In genomic region chr3:141299749-141300148, GRCm38 (mm10) we compare ENCODE assay signal across 23 mouse cellular contexts.
DNase-seq lines count a peak whose midpoint lies in the region; ATAC-seq lines count a peak whose summit lies in the region.
"Had no signal": no experiment of that assay in that cellular context is flagged by ENCODE, and none has a peak within 500 bp of the region (broad histone marks: within the 10 kb centered on the region; RNA-seq: fewer than 3 reads in every experiment).

No protein-coding gene starts in this region.

- no peak overlapping the region for H3K9ac ChIP-seq in kidney, embryonic 15.5 days
- H3K9ac ChIP-seq in kidney, embryonic 14.5 days (ENCODE audit: low read depth, low read length) = no peak overlapping the region
- H3K9ac ChIP-seq in intestine, embryonic 15.5 days = no peak overlapping the region
- no peak overlapping the region for H3K9ac ChIP-seq in forebrain, embryonic 11.5 days (ENCODE audit: low read length)
- H3K9ac ChIP-seq: embryonic facial prominence, embryonic 13.5 days; forebrain, postnatal 0 days; heart, embryonic 15.5 days; lung, embryonic 15.5 days; stomach, embryonic 15.5 days had no signal

- H3K36me3 ChIP-seq in kidney, embryonic 15.5 days = no peaks in the 10 kb centered on the region
- no peaks in the 10 kb centered on the region for H3K36me3 ChIP-seq in kidney, embryonic 14.5 days (ENCODE audit: control insufficient read depth, insufficient read depth, low read length)
- no peaks in the 10 kb centered on the region for H3K36me3 ChIP-seq in intestine, embryonic 15.5 days
- H3K36me3 ChIP-seq in forebrain, embryonic 11.5 days (ENCODE audit: control insufficient read depth, insufficient read depth, low read length) = no peaks in the 10 kb centered on the region
- H3K36me3 ChIP-seq: embryonic facial prominence, embryonic 13.5 days; forebrain, embryonic 10.5 days; heart, embryonic 15.5 days; lung, embryonic 15.5 days; stomach, embryonic 15.5 days had no signal

- peak; percentile 75; the same call in 1 of the 2 replicates for ATAC-seq in kidney, embryonic 15.5 days (replicated peaks; ENCODE audit: low FRiP score)
- ATAC-seq in kidney, embryonic 14.5 days (ENCODE audit: low FRiP score, low TSS enrichment) = no peak
- ATAC-seq in intestine, embryonic 15.5 days = peak; percentile 98
- ATAC-seq in forebrain, embryonic 11.5 days (replicated peaks; ENCODE audit: low FRiP score) = no peak
- ATAC-seq: forebrain, postnatal 0 days; hindbrain, postnatal 0 days; midbrain, embryonic 16.5 days had no signal

- 70% methylated on average over 1 of the region's 1 CpGs for WGBS in kidney, embryonic 15.5 days
- WGBS in kidney, embryonic 14.5 days = 80% methylated on average over 1 of the region's 1 CpGs
- 68% methylated on average over 1 of the region's 1 CpGs for WGBS in intestine, embryonic 15.5 days
- 97% methylated on average over 1 of the region's 1 CpGs for WGBS in forebrain, embryonic 11.5 days

- H3K4me2 ChIP-seq in kidney, embryonic 15.5 days = no peak overlapping the region
- no peak overlapping the region for H3K4me2 ChIP-seq in kidney, embryonic 14.5 days (replicated peaks; ENCODE audit: low read depth, low read length)
- H3K4me2 ChIP-seq in intestine, embryonic 15.5 days (replicated peaks) = no peak overlapping the region
- no peak overlapping the region for H3K4me2 ChIP-seq in forebrain, embryonic 11.5 days (ENCODE audit: low read depth, low read length, severe bottlenecking)
- H3K4me2 ChIP-seq: embryonic facial prominence, embryonic 13.5 days; heart, embryonic 15.5 days; liver, embryonic 11.5 days; lung, embryonic 15.5 days; midbrain, embryonic 11.5 days; stomach, embryonic 15.5 days had no signal

- H3K27me3 ChIP-seq in kidney, embryonic 15.5 days = no peaks in the 10 kb centered on the region
- no peaks in the 10 kb centered on the region for H3K27me3 ChIP-seq in kidney, embryonic 14.5 days (ENCODE audit: control insufficient read depth, insufficient read depth, low read length)
- no peaks in the 10 kb centered on the region for H3K27me3 ChIP-seq in intestine, embryonic 15.5 days (replicated peaks)
- H3K27me3 ChIP-seq in forebrain, embryonic 11.5 days (ENCODE audit: control insufficient read depth, insufficient read depth, low read length) = no peaks in the 10 kb centered on the region
- H3K27me3 ChIP-seq: embryonic facial prominence, embryonic 13.5 days; heart, embryonic 15.5 days; lung, embryonic 15.5 days; stomach, embryonic 15.5 days had no signal

- no peaks in the 10 kb centered on the region for H3K9me3 ChIP-seq in kidney, embryonic 15.5 days (replicated peaks)
- no peaks in the 10 kb centered on the region for H3K9me3 ChIP-seq in kidney, embryonic 14.5 days (ENCODE audit: control insufficient read depth, low read length)
- no peaks in the 10 kb centered on the region for H3K9me3 ChIP-seq in intestine, embryonic 15.5 days
- H3K9me3 ChIP-seq in forebrain, embryonic 11.5 days (ENCODE audit: control insufficient read depth, low read length) = no peaks in the 10 kb centered on the region
- H3K9me3 ChIP-seq: embryonic facial prominence, embryonic 13.5 days; forebrain, embryonic 10.5 days; heart, embryonic 15.5 days; lung, embryonic 15.5 days; stomach, embryonic 15.5 days had no signal

- DNase-seq in adrenal gland, postnatal 10 days = peak; percentile 8
- DNase-seq in adrenal gland, postnatal 4 days (ENCODE audit: low spot score in 2 of 2) = no peak
- DNase-seq in kidney, postnatal 14 days = peak; percentile 12
- DNase-seq in MN1 (ENCODE audit: low spot score) = no peak
- no peak for DNase-seq in forebrain, embryonic 11.5 days (ENCODE audit: low spot score)
- DNase-seq: cerebellum, adult 18-20 months; cerebellum, postnatal 10 days; forebrain, postnatal 0 days; gastrocnemius, postnatal 10 days; lung, postnatal 36 days; right cerebral cortex, postnatal 25 days had no signal

- H3K27ac ChIP-seq in kidney, embryonic 15.5 days = no peak overlapping the region
- no peak overlapping the region for H3K27ac ChIP-seq in kidney, embryonic 14.5 days (ENCODE audit: low read depth, low read length)
- no peak overlapping the region for H3K27ac ChIP-seq in intestine, embryonic 15.5 days
- no peak overlapping the region for H3K27ac ChIP-seq in forebrain, embryonic 11.5 days (ENCODE audit: low read depth, low read length)
- H3K27ac ChIP-seq: embryonic facial prominence, embryonic 13.5 days; forebrain, embryonic 10.5 days; heart, embryonic 15.5 days; hindbrain, postnatal 0 days; lung, embryonic 15.5 days; stomach, embryonic 15.5 days had no signal

- H3K4me1 ChIP-seq in kidney, embryonic 15.5 days = no peaks in the 10 kb centered on the region
- H3K4me1 ChIP-seq in kidney, embryonic 14.5 days (ENCODE audit: control insufficient read depth, insufficient read depth, low read length) = no peaks in the 10 kb centered on the region
- H3K4me1 ChIP-seq in intestine, embryonic 15.5 days (replicated peaks) = no peaks in the 10 kb centered on the region
- H3K4me1 ChIP-seq in forebrain, embryonic 11.5 days (replicated peaks; ENCODE audit: control insufficient read depth, insufficient read depth, low read length) = no peaks in the 10 kb centered on the region
- H3K4me1 ChIP-seq: embryonic facial prominence, embryonic 13.5 days; forebrain, embryonic 10.5 days; heart, embryonic 15.5 days; lung, embryonic 15.5 days; stomach, embryonic 15.5 days had no signal

- H3K4me3 ChIP-seq in kidney, embryonic 15.5 days (replicated peaks) = no peak overlapping the region
- H3K4me3 ChIP-seq in kidney, embryonic 14.5 days (ENCODE audit: low read length) = no peak overlapping the region
- no peak overlapping the region for H3K4me3 ChIP-seq in intestine, embryonic 15.5 days (replicated peaks)
- no peak overlapping the region for H3K4me3 ChIP-seq in forebrain, embryonic 11.5 days (ENCODE audit: low read depth, low read length)
- H3K4me3 ChIP-seq: embryonic facial prominence, embryonic 13.5 days; forebrain, embryonic 10.5 days; heart, embryonic 15.5 days; lung, embryonic 15.5 days; stomach, embryonic 15.5 days had no signal

Comparison
In these comparisons a context has a peak if more than half of its experiments do, and no peak if none do; other contexts are left out.
1. DNase-seq: peak in adrenal gland, postnatal 10 days (single experiment) and kidney, postnatal 14 days (single experiment); none in adrenal gland, postnatal 4 days (0 of 2), MN1 (single experiment) and forebrain, embryonic 11.5 days (single experiment).
2. ATAC-seq: peak in kidney, embryonic 15.5 days (single experiment) and intestine, embryonic 15.5 days (single experiment); none in kidney, embryonic 14.5 days (single experiment) and forebrain, embryonic 11.5 days (single experiment).